Mouse (Mus musculus): ENCODE measurements around the gene Raver1. TPM values are rescaled to one million over a fixed set of nuclear protein-coding genes. Genes with fewer than 3 reads are reported as not detected.

Raver1 gene
- polyA plus RNA-seq (2017; shearing (Covaris generic)): 53.3 TPM

DNA sequence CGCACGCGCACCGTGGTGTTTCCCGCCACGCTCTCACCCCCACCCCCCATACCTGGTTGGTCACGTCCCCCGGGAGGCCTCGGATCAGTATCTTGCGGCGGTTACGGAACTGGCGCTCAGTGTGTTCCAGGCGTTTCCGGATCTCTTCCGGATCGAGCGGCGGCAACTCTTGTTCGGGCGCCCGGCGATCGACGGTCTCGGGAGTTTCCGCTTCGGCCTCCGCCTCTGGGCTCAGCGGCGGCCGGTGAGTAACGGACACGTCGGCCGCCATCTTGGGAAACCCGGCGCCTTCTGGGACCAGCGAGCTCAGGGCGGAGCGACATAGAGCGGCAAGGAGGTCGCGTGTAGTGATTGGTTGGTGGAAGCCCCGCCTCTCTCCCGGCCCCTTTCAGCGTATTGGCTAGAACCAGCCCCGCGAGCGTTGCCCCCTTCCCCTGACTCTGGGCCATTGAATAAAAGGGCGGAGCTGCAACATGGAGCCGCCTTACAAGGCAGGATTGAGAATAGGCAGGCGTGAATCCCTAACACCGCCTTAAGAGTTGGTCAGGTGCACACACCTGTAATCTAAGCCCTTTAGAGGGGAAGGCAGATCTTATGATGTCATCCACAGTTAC, at the start of gene Raver1, which contains the start of gene Gm38431:
Gene Raver1 (minus strand): TSS at position 302 of the 614 bp plus-strand sequence.
Gene Gm38431 (minus strand): TSS at position 291 of the 614 bp plus-strand sequence.

DNA sequence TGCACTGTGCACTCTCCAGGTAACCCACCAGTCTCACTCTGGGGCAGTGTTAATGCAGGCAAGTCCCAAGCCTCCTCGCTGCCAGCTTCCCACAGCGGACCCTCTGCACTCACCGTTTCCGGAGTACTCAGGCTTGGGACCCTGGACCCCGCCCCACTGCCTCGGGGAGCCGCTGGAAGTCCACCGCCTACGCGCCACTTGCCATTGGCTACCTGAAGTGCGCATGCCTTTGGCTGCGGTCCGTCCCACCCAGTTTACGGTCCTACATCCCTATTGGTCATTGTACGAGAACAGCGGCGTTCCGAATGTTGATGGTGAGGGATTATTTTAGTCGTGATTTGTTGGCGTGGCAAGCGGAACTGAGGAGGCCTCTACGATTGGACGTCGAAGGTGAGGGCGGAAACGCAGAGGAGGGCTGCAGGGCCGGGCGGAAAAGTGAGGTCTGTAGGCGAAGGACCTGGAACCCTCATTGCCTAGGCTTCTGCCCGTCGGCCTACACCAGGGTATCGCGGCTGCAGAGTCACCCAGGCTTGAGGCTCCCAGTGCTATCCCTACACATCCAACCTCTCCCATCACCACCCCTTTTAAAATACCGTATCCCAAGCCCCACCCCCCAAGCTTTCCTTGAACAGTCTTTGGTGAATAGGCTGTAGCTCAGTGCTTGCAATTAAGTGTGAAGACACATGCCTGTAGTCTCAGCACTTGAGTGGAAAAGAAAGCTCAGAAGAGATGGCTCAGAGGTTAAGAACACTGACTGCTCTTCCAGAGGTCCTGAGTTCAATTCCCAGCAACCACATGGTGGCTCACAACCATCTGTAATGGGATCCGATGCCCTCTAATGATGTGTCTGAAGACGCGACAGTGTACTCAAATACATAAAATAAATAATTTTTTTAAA, 39.5 kb upstream of the Raver1 start, which contains the start of gene Tyk2:
Gene Tyk2 (minus strand): TSS at position 185 of the 898 bp plus-strand sequence.

DNA sequence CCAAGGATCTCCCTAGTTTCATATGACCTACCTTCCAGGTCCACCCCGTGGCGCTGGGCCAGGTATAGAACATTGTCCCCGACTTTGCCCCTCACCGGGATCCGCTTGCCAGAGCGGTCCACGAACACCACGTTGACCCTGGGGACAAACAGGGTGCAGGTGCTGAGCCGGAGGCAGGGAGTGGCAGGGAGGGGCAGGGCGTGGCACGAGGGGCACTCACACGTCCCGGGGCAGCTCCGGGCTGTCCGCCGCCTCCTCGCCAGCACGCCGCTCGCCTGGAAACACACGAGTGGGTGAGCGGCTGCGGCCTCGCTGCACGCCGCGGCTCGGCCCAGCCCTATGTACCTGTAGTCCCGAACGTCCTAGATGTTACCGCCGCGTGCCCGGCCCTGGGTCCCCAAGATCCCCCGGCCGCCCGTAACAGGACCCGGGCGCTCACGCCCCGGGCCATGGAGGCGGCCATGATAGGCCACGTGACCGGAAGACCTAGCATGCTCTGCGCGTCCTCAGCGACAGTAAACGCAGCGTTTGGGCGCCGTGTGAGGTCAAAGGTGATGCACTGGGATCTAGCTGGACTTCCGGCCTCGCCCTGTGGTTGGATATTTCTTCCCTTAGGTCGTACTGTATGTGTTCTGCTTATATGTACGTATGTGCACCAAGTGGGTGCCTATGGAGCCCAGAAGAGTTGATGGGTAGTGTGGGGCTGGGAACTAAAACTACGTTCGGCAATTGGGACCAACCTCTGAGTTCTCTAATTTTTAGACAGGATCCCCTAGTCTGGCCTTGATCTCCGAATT, 18.6 kb downstream of the Raver1 start, which contains the start of the genes Gm49373 and Fdx1l:
Gene Gm49373 (minus strand): TSS at position 53 of the 797 bp plus-strand sequence.
Gene Fdx1l (minus strand): TSS at position 571 of the 797 bp plus-strand sequence.

DNA sequence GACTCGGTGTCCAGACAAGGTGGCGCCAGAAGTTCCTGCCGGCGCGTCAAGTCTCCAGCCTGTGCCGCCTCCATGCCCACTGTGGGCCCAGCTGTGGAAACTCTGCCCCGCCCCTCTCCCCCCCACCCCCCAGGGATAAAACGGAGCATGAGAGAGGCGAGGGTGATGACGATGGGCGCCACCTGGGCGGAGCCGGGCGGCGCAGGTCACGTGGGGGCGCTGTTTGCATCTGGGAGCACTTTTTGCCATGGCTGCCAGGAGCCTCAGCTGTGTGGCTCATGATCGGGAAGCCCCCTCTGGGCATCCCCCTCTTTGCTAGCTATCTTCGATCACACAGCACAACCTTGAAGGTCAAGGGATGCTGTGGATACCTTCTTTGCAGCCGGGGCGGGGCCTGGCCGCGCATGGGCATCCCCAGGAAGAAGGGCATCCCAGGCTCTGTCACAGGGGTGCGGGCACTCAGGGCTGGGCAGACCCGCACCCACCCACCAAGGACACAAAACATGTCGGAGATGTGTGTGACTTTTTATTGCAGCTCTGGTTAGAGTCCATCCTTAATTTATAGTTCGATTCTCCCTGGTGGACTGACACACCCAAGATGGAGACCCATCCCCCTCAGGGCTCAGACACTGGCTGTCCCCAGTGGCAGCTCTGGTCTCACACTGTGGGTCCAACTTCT, 24.7 kb downstream of the Raver1 start, which contains the start of gene Zglp1:
Gene Zglp1 (minus strand): TSS at position 88 of the 679 bp plus-strand sequence.

DNA sequence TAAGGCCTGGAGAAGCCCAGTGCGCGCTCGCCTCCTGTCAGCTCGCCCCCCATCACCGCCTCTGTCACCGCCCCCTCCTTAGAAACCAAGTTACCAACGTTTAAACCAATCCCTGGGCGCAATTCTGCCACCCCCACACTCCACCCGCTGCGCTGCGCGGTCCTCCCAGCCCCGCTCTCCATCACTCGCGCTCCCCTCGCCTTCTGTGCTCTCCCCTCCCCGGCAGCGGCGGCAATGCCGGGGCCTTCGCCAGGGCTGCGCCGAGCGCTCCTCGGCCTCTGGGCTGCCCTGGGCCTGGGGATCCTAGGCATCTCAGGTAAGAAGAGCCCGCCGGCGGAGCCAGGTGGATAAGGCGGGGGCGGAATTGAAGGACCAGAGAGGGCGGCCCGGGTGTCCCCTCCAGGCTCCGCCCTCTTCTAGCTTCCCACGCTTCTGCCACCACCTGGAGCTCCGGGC, 59.9 kb downstream of the Raver1 start, which contains the start of gene Icam5:
Gene Icam5 (plus strand): TSS at position 178 of the 456 bp plus-strand sequence.

DNA sequence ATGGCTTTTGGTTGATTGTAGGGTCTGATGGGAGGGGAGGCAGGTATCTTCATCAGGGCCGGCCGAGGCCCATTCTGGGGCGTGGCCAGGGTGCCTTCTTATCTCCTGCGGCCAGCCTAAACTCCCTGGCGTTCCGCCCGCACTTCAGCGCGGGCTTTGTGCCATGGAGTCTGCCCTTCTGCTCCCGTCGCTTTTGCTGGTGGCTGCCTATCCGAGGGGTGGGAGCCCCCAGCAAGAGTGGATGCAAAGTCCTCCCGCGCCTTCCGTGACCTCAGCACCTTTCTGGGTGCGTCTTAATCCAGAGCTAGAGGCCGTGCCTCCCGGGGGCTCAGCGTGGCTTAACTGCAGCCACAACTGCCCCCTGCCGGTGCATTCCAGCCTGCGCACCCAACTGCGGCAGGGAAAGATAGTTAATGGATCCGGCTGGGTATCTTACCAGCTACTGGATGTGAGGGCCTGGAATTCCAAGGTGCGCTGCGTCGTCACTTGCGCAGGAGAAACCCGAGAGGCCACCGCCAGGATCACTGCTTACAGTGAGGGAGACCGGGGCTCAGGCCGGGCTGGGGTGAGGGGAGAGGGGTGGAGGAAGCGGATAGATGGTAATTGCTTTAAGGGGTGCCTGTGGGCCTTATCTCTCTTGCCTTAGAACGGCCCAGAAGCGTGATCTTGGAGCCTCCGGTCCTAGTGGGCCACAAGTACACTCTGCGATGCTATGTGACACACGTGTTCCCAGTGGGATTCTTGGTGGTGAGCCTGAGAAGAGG, 62.3 kb downstream of the Raver1 start, which contains the start of gene Icam4:
Gene Icam4 (plus strand): TSS at position 83 of the 764 bp plus-strand sequence.

Other genes starting within 250 kb of the Raver1 start
- gene A230050P20Rik, start 223.4 kb downstream of the Raver1 start, polyA plus RNA-seq (2017; shearing (Covaris generic)): 33.1 TPM
- 1.1 TPM for gene Angptl6, start 212.3 kb downstream of the Raver1 start, polyA plus RNA-seq (2017; shearing (Covaris generic))
- gene Ppan, start 203.8 kb downstream of the Raver1 start, polyA plus RNA-seq (2017; shearing (Covaris generic)): 97.3 TPM
- gene Eif3g, start 193.4 kb downstream of the Raver1 start, polyA plus RNA-seq (2017; shearing (Covaris generic)): 332 TPM
- 67.8 TPM for gene Dnmt1, start 132.1 kb downstream of the Raver1 start, polyA plus RNA-seq (2017; shearing (Covaris generic))
- 10.3 TPM for gene S1pr2, start 115.2 kb downstream of the Raver1 start, polyA plus RNA-seq (2017; shearing (Covaris generic))
- gene Mrpl4, start 89.3 kb downstream of the Raver1 start, polyA plus RNA-seq (2017; shearing (Covaris generic)): 101 TPM
- 268 TPM for gene Icam1, start 76.0 kb downstream of the Raver1 start, polyA plus RNA-seq (2017; shearing (Covaris generic))
- 1.4 TPM for gene Icam4, start 62.6 kb downstream of the Raver1 start, polyA plus RNA-seq (2017; shearing (Covaris generic))
- gene Icam5, start 59.9 kb downstream of the Raver1 start, polyA plus RNA-seq (2017; shearing (Covaris generic)): not detected
- 0.73 TPM for gene Zglp1, start 24.9 kb downstream of the Raver1 start, polyA plus RNA-seq (2017; shearing (Covaris generic))
- not detected for gene Gm49373, start 18.9 kb downstream of the Raver1 start, polyA plus RNA-seq (2017; shearing (Covaris generic))
- 47.1 TPM for gene Fdx1l, start 18.4 kb downstream of the Raver1 start, polyA plus RNA-seq (2017; shearing (Covaris generic))
- 6.2 TPM for gene Gm38431, start within 50 bp of the Raver1 start, polyA plus RNA-seq (2017; shearing (Covaris generic))
- 65.3 TPM for gene Tyk2, start 39.2 kb upstream of the Raver1 start, polyA plus RNA-seq (2017; shearing (Covaris generic))
- 320 TPM for gene Cdc37, start 58.0 kb upstream of the Raver1 start, polyA plus RNA-seq (2017; shearing (Covaris generic))
- 3.4 TPM for gene Pde4a, start 73.7 kb upstream of the Raver1 start, polyA plus RNA-seq (2017; shearing (Covaris generic))
- 22.5 TPM for gene Keap1, start 147.4 kb upstream of the Raver1 start, polyA plus RNA-seq (2017; shearing (Covaris generic))
- gene S1pr5, start 156.4 kb upstream of the Raver1 start, polyA plus RNA-seq (2017; shearing (Covaris generic)): 2.5 TPM
- 83.2 TPM for gene Atg4d, start 173.3 kb upstream of the Raver1 start, polyA plus RNA-seq (2017; shearing (Covaris generic))
- 30.7 TPM for gene Kri1, start 196.0 kb upstream of the Raver1 start, polyA plus RNA-seq (2017; shearing (Covaris generic))
- gene Cdkn2d, start 199.4 kb upstream of the Raver1 start, polyA plus RNA-seq (2017; shearing (Covaris generic)): 70.0 TPM
- gene Ap1m2, start 220.3 kb upstream of the Raver1 start, polyA plus RNA-seq (2017; shearing (Covaris generic)): 2.1 TPM
- gene Slc44a2, start 228.7 kb upstream of the Raver1 start, polyA plus RNA-seq (2017; shearing (Covaris generic)): 261 TPM

Measured in effector memory CD4-positive, alpha-beta T cell, adult 7 months (primary cell).